Mouse (Mus musculus): ENCODE results near the gene Mrpl37. TPM values are rescaled to one million over a fixed set of nuclear protein-coding genes. Genes with fewer than 3 reads are reported as not detected.
A peak's percentile ranks its signal among the peaks of the same experiment; 100 is the strongest.

Gene Mrpl37
- polyA plus RNA-seq, 1 experiment: 4.3 TPM

DNA sequence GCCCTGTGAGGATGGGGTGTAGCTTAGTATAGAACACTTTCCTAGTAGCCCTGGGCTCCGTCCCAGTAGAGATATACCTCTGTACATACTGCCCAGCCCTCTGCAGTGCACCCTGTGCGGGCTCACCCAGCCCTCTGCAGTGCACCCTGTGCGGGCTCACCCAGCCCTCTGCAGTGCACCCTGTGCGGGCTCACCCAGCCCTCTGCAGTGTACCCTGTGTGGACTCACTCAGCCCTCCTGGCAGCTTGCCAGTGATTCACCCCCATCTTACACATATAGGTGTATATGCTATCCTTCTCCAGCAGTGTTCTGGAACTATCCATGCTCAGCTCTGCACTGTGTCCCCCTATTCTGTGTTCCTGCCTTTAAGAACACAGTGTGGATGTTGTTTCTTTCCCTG lies 12.2 kb upstream of the Mrpl37 start:
- H3K27me3 ChIP-seq (ENCODE audit: control insufficient read depth): no peaks in the 10 kb centered on the region
- H3K4me1 ChIP-seq (ENCODE audit: control insufficient read depth): no peaks in the 10 kb centered on the region
- H3K9me3 ChIP-seq (ENCODE audit: control insufficient read depth, low read length): no peaks in the 10 kb centered on the region
- no peak overlapping the region for H3K4me3 ChIP-seq (replicated peaks)
- H3K36me3 ChIP-seq (ENCODE audit: control insufficient read depth): no peaks in the 10 kb centered on the region
- TF ChIP-seq GATA1 (IDR thresholded peaks at IDR 0.05; ENCODE audit: low read length) (no peak), TAL1 (IDR thresholded peaks at IDR 0.05; ENCODE audit: low read length) (no peak)

DNA sequence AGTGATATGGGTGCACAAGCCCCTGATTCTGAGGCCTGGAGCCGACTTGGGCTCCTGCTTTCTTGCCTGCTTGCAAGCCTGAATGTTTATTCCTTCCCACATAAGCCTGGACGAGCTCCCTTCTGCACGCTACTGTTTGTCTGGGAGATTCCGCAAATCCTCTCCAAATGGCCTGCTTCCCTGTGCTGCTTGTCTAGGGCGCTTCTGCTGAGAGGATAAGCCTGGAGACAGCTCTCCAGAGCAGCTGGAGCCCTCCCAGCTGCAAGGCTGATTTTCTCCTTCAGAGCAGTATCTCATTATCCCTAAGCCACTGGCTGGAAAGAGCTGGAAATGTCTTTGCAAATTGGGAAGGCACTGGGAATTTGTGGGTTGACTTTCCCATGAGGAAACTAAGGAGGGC lies 8.8 kb upstream of the Mrpl37 start:
- no peak for TF ChIP-seq TAL1 (IDR thresholded peaks at IDR 0.05; ENCODE audit: low read length)
- no peak for TF ChIP-seq GATA1 (IDR thresholded peaks at IDR 0.05; ENCODE audit: low read length)
- no peak overlapping the region for H3K4me3 ChIP-seq (replicated peaks)
- no peaks in the 10 kb centered on the region for H3K9me3 ChIP-seq (ENCODE audit: control insufficient read depth, low read length)
- no peaks in the 10 kb centered on the region for H3K27me3 ChIP-seq (ENCODE audit: control insufficient read depth)
- no peaks in the 10 kb centered on the region for H3K36me3 ChIP-seq (ENCODE audit: control insufficient read depth)
- no peaks in the 10 kb centered on the region for H3K4me1 ChIP-seq (ENCODE audit: control insufficient read depth)

DNA sequence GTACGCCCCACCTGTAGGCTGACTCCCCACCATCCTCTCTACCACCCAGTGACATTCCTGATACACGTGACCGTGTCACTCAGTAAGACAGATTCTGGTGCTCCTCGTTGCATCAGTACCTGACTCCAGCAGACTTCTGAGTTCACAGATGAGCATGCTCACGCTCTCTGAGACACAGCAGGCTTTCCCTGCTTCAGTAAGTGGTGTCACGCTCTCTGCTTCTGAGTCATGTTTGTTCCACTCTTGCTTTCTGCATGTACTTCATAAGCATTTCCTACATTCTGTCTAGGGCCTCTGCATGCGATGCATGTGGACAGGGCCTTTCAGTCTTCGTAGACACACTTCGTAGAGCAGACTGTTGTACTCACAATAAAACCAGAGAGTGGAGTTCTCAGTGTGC lies 5.7 kb upstream of the Mrpl37 start:
- Histone ChIP-seq H3K27me3 (ENCODE audit: control insufficient read depth) (no peaks in the 10 kb centered on the region), H3K4me1 (ENCODE audit: control insufficient read depth) (peaks cover 11% of the 10 kb centered on the region), H3K4me3 (replicated peaks) (no peak overlapping the region), H3K9me3 (ENCODE audit: control insufficient read depth, low read length) (no peaks in the 10 kb centered on the region), H3K36me3 (ENCODE audit: control insufficient read depth) (no peaks in the 10 kb centered on the region)
- TF ChIP-seq TAL1 (IDR thresholded peaks at IDR 0.05; ENCODE audit: low read length) (no peak), GATA1 (IDR thresholded peaks at IDR 0.05; ENCODE audit: low read length) (no peak)

DNA sequence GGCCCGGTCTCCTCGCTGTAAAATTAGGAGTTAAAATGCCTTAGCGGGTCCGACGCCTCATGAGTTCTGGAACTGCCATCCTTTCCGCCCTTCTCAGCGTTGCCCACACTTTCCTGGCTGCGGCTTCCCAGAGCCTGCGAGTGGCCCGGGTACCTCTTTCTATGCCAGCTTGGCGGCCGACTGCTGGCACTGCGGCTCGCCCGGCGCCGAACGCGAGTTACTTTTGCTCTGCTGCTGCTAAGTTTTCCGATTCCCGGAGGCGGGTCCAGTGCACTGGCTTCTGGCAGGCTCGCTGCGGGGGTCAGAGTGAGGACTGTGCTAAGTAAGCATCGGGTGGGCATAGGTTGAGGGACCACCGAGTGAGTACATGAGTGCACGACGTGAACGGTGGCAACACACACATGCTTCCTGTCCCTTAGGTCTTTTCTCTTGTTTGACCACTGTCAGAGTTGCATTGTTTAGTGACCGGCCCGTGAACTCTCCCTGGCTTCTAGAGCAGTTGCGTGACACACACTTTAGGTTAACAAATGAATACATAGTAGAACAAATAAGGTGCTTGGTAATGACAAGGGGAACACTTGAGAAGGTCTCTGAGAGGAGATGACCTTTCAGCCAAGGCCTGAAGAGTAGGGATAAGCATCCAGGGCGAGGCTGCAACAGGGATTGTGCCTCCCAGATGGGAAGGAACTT lies 628 bp upstream of the Mrpl37 start:
- Histone ChIP-seq H3K4me1 (ENCODE audit: control insufficient read depth) (peaks cover 34% of the 10 kb centered on the region), H3K4me3 (replicated peaks) (peak overlapping the region; percentile 84), H3K36me3 (ENCODE audit: control insufficient read depth) (peaks cover 24% of the 10 kb centered on the region), H3K27me3 (ENCODE audit: control insufficient read depth) (no peaks in the 10 kb centered on the region), H3K9me3 (ENCODE audit: control insufficient read depth, low read length) (no peaks in the 10 kb centered on the region)
- TF ChIP-seq TAL1 (IDR thresholded peaks at IDR 0.05; ENCODE audit: low read length): no peak

DNA sequence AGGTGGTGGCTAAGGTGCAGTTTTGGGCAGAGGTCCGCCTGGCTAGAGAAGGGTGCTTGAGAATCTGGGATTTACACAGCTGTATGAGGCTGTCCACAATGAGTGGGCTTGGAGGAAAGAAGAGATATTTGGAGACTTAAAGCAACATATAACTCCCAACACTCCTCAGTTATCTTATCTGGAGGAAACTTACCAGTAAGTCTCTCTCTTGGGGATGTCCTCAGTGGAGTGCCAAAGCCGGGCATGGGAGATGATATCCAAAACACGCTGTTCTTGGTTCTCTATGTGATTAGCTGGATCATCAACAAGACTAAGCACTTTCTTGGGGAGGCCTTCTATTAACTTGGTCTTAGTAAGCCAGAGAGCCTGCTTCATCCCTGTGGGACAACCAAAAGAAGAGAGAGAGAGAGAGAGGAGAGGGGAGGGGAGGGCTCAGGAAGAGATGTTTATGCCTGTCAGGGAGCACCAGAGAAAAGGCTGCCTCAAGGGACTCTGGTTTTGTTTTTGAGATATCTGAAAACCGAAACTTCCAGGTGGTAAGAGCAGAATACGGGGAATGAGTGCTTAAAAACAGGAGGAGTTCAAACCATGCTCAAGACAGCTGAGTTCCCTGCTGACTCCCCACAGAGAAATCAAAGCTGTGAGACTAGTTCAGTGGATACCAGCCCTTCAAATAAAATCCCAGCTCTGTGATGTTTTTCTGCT lies 2.1 kb downstream of the Mrpl37 start:
- no peak for TF ChIP-seq GATA1 (IDR thresholded peaks at IDR 0.05; ENCODE audit: low read length)
- TF ChIP-seq TAL1 (IDR thresholded peaks at IDR 0.05; ENCODE audit: low read length): no peak
- H3K36me3 ChIP-seq (ENCODE audit: control insufficient read depth): peaks cover 48% of the 10 kb centered on the region
- peaks cover 34% of the 10 kb centered on the region for H3K4me1 ChIP-seq (ENCODE audit: control insufficient read depth)
- no peaks in the 10 kb centered on the region for H3K9me3 ChIP-seq (ENCODE audit: control insufficient read depth, low read length)
- H3K4me3 ChIP-seq (replicated peaks): no peak overlapping the region
- no peaks in the 10 kb centered on the region for H3K27me3 ChIP-seq (ENCODE audit: control insufficient read depth)

DNA sequence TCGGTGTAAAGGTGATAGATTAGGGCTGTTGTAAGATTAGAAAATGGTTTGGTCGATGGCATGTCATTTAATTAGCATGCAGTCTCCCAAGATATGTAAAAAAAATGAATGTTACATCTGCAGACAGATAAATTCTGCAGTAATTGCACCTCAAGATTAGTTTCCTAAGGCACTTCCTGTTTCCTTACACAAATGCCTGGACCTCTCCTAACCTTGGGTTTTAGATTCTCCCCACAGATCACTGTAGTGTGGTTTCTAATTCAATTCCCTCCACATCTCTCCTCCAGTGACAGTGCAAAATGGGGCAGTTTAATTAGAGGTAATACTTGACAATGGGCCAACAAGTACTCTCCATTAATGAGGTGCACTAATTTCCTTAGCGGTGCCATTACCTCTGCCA lies 3.5 kb downstream of the Mrpl37 start:
- Histone ChIP-seq H3K27me3 (ENCODE audit: control insufficient read depth) (no peaks in the 10 kb centered on the region), H3K36me3 (ENCODE audit: control insufficient read depth) (peaks cover 61% of the 10 kb centered on the region), H3K4me1 (ENCODE audit: control insufficient read depth) (peaks cover 31% of the 10 kb centered on the region), H3K9me3 (ENCODE audit: control insufficient read depth, low read length) (no peaks in the 10 kb centered on the region), H3K4me3 (replicated peaks) (no peak overlapping the region)
- TF ChIP-seq TAL1 (IDR thresholded peaks at IDR 0.05; ENCODE audit: low read length): no peak
- TF ChIP-seq GATA1 (IDR thresholded peaks at IDR 0.05; ENCODE audit: low read length): no peak

DNA sequence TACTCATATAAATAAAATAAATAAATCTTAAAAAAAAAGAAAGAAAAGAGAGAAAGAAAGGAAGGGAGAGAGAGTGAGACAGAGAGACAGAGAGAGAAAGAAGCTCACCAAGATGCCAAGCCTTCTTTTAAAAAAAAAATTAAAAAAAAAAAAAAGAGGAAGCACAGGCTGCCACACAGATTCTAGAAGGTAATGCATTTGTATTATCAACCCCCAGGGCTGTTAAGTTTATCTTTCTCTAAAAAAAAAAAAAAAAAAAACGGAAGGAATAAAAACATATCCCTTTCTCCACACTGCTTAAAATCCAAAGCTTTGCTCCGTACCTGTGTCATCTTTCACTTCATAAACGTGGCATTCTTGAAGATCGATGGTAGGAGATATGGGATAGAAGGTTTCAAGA lies 5.1 kb downstream of the Mrpl37 start:
- Histone ChIP-seq H3K4me3 (replicated peaks) (no peak overlapping the region), H3K4me1 (ENCODE audit: control insufficient read depth) (peaks cover 17% of the 10 kb centered on the region), H3K9me3 (ENCODE audit: control insufficient read depth, low read length) (no peaks in the 10 kb centered on the region), H3K27me3 (ENCODE audit: control insufficient read depth) (no peaks in the 10 kb centered on the region), H3K36me3 (ENCODE audit: control insufficient read depth) (peaks cover 78% of the 10 kb centered on the region)
- no peak for TF ChIP-seq GATA1 (IDR thresholded peaks at IDR 0.05; ENCODE audit: low read length)

DNA sequence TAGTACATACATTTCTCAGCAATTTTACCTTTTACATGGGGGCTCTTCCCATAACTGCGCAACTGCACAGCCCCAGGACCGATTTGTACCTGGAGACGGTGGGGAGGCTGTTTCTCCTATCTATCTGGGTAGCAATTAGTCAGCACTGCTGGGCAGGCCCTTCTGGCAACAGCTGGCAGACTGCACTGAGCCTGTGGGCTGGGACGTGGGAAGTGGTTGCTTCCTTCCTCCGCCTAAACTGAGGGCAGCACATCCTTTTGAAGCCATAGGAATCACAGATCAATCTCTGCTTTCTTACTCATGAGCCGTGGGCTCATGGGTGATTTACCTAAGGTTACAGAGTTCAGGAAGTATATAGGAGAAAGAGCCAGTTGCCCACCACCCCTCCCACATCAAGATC lies 7.9 kb downstream of the Mrpl37 start:
- Histone ChIP-seq H3K9me3 (ENCODE audit: control insufficient read depth, low read length) (no peaks in the 10 kb centered on the region), H3K27me3 (ENCODE audit: control insufficient read depth) (no peaks in the 10 kb centered on the region), H3K4me3 (replicated peaks) (no peak overlapping the region), H3K4me1 (ENCODE audit: control insufficient read depth) (peaks cover 1% of the 10 kb centered on the region; the same call in 1 of the 2 replicates), H3K36me3 (ENCODE audit: control insufficient read depth) (peaks cover 86% of the 10 kb centered on the region)
- no peak for TF ChIP-seq TAL1 (IDR thresholded peaks at IDR 0.05; ENCODE audit: low read length)
- no peak for TF ChIP-seq GATA1 (IDR thresholded peaks at IDR 0.05; ENCODE audit: low read length)

DNA sequence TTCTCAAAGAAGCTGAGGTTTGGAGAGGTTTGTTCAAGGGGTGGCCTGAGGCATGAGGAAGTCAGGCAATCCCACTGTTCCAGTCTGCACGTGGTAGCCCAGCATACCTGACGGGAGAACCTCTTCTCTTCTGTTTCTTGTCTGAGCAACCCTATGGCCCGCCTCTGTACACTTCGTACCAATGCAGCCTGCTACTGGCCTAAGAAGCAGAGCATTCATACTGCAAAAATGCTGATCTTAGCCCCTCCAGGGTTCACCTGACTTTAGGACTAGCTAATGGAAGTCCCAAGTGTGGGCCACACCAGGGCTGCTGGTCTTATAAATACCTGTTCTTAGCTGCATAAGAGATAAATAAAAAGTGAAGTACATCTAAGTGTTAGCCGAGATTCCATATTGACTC lies 8.3 kb downstream of the Mrpl37 start:
- Histone ChIP-seq H3K9me3 (ENCODE audit: control insufficient read depth, low read length) (no peaks in the 10 kb centered on the region), H3K4me3 (replicated peaks) (no peak overlapping the region), H3K36me3 (ENCODE audit: control insufficient read depth) (peaks cover 81% of the 10 kb centered on the region), H3K4me1 (ENCODE audit: control insufficient read depth) (no peaks in the 10 kb centered on the region), H3K27me3 (ENCODE audit: control insufficient read depth) (no peaks in the 10 kb centered on the region)
- TF ChIP-seq TAL1 (IDR thresholded peaks at IDR 0.05; ENCODE audit: low read length) (no peak), GATA1 (IDR thresholded peaks at IDR 0.05; ENCODE audit: low read length) (no peak)

All from erythroblast, embryonic 14.5 days (primary cell).